Mouse (Mus musculus): ENCODE results near the gene Mylk4.

- TF ChIP-seq POLR2A (IDR thresholded peaks at IDR 0.05; ENCODE audit: low read depth, low read length) (no peak), CTCF (conservative IDR thresholded peaks at IDR 0.05; ENCODE audit: insufficient read depth, insufficient read length, low read depth, low read length) (no peak)
These were observed 15.4 kb upstream of the Mylk4 start for GRCm38 (mm10) chr13:32799131-32799530.

Measured in kidney, adult 2 months (tissue).